Mouse (Mus musculus) mesoderm, embryonic 11.5 days (tissue): ENCODE results near the gene Hnrnph1.

Experiments used
- DNase-seq: peaks from one replicate; pipeline ENCODE4 v3.0.0-alpha.2; 2012; ENCODE audit warnings: low read depth, low spot score

The Hnrnph1 gene

DNA sequence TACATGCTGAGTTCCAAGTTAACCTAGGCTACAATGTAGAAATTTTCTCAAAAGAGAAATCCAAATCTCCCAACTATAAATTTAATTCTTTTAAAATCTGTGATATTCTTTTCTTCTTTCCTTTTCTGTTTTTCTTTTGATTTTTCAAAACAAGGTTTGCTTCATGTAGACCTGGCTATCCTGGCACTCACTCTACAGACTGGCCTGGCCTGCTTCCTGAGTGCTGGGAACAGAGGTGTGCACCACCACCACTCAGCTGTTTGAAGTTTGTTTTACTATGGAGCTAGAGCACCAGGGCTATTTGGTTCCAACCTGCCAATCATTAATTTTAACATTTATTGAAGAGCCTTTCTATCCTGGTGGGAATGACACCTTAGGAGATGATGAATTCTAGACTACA, 3.7 kb upstream of the Hnrnph1 start:
- no peak for DNase-seq

DNA sequence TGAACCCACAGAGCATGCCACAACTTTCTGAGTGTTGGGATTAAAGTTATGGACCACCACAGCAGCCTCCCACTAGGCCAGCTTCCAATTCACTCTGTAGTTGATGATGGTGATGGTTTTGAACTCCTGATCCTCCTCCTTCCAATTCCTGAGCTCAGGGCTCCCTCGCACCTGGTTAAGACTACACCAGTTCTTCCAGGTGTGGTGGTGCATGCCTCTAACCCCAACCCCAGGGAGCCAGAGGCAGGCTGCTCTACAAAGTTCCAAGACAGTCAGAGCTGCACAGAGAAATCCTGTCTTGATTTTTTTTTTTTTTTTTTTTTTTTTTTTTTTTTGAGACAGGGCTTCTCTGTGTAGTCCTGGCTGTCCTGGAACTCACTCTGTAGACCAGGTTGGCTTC, 3.2 kb upstream of the Hnrnph1 start:
- DNase-seq: no peak

DNA sequence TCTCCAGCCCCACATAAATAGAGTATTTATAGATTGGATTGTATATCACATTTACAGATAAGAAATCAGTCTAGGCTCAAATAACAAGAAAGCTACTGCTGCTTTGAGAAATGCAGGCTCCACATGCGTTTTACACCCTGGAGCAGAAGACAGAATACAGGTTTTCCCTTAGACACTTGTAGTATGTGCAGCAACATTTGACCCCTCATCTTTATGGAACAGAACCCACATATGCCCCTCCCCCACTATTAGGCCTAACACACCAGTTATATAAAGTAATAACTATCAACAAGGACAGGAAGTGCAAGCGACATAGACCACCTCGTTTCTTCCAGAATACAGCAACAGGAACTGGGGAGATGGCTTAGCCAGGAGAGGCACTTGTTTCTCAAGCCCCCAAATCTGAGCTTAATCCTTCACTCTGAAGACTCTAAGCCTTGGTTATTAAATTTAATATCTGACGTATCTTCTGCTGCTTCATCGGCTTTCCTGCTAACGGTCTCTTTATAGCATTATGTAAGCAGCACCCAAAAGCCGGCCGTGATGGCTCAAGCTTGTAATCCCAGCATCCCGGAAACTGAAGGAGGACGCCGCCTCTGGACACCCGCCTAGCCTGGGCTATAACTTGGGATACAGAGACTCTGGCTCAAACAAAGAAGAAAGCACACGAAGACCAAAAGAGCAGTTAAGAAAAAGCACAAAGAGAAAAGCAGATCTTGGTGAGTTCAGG, 2.3 kb upstream of the Hnrnph1 start:
- DNase-seq: no peak

DNA sequence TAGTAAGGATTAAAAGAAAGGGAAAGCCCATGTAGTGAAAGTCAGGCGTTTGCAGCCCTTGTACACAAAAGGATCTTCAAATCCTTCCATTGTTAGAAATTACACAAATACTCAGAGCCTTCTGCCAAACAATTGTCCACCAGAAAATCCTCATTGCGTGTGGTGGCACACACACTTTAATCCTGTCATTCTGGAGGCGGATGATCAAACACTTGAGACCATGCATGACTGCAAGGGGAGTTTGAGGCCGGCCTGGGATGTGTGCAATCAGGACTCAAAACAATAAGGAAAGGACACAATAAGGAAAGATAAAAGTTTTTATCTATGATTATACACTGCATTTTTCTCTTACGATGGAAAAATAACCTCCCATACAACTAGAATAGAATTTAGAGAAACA, 1.4 kb upstream of the Hnrnph1 start:
- DNase-seq: no peak

DNA sequence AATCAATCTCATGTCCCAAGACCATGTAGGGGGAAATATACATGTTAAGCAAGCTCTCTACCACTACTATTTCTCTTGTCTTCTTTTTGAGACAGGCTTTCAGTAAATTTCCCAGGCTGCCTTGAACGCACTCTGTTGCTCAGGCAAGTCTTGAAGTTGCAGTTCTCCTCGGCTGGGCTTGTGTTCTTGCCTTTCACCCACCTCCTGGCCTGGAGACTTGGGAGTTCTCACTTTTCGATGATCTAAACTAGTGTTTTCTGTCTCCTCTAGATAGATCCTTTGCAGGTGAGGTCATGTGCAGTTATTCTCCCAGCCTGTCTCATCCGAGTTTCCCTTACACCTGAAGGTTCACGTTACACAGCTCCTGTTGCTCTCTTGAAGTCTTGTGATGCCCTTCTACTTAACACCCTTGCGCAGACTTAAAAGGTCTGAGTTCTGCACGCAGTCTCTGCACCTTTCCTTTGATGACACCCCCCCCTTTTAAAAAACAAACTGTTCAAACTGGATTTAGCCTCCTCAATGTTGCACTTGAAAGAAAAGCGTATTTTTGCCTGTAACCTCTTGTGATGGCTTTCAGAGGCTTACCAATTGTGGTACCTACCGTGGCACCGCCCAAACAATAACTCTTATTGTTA, 517 bp upstream of the Hnrnph1 start:
- DNase-seq: no peak

DNA sequence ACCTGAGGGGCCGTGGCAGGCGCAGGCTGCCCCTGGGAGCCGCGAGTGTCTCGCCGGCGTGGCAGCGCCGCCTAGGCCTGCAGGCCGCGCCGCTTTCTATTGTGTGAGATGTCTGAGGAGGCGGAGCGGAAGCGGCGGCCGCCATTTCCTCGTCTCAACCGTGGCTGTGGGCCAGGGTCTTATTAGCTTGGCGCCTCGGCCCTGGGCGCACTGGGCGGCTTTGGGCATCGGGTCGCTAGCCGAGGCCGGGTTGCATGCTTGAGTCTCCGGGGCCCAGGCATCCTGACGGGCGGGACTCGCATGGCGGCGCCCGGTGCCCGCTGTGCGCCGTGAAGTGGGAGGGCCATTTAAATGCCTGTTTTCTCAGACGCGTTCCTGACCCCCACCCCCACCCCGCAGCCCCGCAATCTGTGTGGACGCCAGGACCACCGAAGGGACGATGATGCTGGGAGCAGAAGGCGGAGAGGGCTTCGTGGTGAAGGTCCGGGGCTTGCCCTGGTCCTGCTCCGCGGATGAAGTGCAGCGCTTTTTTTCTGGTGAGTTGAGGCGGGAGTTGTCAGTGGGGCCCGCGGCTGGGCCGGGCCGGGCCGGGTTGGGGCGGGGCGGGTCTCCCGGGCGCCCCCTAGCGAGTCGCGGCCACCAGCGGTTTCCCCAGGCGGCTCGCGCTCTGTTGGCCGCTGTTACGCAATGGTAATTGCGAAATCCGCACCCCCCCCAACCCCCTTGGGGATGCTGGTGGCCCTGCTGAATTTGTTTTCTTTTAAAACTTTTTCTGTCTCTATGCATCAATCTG, 1.3 kb downstream of the Hnrnph1 start:
- DNase-seq: peak; percentile 80

DNA sequence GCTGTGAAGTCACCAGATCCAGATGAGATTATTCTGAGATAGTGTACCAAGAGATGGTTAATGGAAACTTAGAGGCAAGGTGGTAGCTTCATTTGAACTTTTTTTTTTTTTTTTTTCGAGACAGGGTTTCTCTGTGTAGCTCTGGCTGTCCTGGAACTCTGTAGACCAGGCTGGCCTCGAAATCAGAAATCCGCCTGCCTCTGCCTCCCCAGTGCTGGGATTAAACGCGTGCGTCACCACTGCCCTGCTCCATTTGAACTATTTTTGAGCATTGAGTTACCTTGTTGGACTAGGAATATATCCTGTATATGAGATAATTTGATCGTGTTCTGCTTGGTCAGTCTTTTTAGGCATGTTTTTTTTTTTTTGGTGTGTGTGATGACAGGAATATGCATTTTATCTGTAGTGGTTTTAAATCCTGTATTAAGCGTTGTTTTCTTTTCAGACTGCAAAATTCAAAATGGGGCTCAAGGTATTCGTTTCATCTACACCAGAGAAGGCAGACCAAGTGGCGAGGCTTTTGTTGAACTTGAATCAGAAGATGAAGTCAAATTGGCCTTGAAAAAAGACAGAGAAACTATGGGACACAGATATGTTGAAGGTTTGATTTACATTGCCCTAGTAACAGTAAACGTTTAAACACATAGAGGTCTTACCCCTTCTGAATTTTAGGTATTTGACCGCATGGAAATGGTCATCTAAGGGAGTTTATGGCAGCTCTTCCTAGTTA, 2.4 kb downstream of the Hnrnph1 start:
- no peak for DNase-seq

DNA sequence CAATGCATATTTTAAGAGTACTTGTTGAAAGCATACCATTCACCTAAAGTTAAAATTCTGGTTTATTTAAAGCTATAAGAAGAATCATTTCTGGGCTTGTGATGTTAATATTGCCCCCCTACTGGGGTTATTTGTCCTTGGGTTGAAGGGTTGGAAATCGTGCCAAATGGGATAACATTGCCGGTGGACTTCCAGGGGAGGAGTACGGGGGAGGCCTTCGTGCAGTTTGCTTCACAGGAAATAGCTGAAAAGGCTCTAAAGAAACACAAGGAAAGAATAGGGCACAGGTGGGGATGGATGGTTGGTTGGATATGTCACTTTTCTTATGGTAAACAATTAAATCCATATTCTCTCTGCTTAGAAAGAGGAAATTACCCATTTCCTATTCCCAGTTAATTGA, 4.5 kb downstream of the Hnrnph1 start:
- no peak for DNase-seq

DNA sequence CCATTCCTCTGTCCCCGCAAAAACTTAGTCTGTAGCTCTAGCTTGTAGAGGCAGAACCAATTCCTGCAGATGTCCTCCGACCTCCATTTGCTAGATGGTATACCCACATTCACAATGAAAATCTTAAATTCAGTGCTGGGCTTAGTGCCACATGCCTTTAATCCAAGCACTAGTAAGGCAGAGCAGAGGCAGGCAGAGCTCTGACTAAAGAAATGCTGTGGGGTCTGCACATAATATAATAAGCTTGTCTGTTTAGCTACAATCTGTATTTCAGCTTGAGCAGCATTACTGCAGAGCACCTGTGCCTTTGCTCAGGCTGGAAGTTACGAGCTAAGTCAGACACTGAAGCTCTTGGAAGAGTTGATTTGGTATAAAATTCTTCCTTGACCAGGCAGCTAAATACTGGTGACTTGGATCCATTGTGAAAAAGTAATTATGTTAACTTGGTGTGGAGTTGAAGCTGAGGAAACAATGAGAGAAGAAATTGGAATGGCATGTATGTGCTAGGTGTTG, 10.4 kb downstream of the Hnrnph1 start:
- no peak for DNase-seq

DNA sequence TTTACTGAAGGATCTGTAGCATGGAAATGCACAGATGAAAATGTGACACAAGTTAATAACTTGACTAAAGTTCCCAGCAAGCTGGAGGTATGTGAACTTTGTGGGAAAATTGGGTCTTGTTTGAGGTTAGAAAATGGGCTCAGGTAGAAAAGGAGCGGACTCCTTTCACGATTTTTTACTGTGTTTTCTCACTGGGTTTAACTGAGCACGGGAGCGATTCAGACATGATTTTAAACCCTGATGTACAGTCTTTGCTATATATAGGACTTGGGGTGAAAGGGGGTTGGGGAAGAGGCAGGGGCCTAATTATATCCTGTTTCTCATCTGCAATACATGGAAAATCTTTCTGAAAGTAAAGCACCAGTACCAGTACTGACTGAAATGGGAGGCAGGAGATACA, 10.9 kb downstream of the Hnrnph1 start:
- DNase-seq: no peak

DNA sequence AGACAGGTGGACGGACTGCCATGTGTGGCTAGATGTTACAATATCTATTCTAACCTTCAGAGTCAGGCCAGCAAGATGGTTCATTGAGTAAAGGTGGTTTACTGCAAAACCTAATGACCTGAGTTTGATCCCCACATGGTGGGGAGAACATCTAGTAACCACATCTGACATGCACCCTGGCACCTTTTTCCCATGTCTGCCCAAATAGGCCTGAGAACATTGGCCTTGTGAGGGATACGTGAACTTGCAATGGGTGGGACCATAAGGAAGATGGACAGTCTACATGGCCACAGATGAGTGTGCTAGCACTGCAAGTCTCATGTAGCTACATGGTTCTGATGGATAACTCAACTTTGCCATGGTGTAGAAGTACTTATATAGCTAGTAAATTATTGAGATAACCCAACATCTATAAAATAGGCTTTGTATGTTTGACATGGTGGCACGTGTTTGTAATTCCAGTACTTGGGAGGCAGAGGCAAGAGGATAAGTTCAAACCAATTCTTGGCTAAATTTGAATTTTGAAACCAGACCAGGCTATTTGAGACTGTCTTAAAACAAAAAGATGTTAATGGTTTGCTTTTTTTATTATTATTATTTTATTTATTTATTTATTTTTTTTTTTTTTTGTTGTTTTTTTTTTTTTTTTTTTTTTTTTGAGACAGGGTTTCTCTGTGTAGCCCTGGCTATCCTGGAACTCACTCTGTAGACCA, 11.6 kb downstream of the Hnrnph1 start:
- no peak for DNase-seq

DNA sequence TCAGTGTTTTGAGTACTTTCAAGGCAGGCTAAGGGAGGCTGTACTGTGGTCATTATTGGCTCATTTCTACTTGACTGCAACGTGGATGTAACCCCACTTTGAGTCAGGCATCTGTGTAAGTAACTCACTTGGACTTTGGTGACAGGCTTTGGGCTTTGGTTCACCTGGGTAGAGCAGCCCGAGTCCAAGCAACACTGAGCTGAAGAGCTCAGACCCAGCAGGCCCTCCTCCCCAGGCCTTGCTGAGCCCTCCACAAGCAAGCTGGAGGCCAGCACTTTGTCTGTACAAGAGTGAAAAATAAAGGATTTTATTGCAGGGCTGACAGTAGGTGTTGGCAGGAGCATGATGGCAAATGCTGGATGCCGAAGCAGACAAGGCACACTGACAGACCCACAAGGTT, 12.2 kb downstream of the Hnrnph1 start:
- DNase-seq: no peak

DNA sequence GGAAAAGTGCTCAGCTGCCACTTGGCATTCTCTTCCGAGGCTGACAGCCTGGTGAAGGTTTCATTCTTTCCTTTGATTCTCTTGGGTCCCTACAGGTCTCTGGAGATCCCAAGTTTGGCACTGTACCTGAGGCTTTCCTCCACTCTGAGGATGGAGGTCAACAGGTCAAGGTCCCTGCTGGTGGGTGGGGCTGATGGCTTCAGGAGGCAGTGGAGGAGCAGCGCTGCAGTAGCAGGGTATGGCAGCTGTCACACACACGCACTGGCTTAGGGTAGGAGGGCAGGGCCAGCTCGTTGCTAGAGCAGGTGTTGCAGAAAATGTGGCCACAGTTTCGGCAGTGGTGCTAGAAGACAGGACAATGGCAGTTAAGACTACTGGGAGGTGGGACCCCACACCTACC, 12.8 kb downstream of the Hnrnph1 start:
- DNase-seq: no peak

DNA sequence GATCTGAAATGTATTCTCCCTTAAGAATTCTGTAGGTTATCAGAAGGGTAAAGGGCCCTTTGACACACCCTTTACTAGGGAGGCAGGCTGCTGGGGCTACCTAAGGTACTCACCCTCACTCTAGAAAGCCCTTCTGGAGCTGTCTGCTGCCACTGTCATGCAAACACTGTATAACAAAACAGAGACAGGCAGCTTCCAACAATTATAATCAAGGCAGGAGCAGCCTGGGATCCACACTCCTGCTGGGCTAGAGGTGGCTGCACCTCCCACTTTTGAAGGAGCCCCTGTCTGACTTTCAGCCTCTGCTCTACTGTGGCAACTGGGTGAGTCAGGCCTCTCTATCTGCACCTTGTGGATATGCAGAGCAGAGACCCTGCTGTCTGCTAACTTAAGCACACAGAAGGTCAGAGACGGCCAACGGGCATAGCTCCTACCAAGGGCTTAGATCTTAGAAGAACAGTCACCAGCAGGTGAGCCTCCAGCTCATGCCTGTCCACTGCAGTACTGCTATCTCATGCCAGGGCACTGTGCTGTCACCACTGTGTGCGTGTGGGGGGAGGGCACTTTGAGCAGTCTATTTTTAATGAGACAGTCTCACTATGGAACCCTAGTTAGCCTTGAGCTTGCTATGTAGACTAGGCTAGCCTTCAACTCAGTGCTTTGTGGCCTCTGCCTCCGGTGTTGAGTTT, 14.6 kb downstream of the Hnrnph1 start:
- DNase-seq: no peak

DNA sequence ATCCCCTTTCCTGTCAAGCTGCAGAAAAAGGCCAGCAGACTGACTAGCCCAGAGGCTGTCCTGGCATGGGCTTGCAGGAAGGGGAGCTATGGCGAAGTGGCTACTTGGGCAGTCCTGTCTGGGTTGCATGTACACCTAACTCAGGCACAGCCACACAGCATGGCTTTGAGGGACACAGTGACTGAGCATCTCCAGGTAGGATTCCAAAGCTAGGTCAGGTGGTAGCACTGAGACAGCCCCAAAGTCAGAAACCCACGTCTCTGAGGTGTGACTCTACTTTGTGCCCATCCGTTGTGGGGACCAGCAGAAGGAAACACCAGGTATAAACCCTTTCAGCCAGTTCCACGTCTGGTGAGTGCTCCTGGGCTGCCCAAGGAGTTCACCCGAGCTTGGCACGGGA, 16.5 kb downstream of the Hnrnph1 start:
- DNase-seq: no peak

DNA sequence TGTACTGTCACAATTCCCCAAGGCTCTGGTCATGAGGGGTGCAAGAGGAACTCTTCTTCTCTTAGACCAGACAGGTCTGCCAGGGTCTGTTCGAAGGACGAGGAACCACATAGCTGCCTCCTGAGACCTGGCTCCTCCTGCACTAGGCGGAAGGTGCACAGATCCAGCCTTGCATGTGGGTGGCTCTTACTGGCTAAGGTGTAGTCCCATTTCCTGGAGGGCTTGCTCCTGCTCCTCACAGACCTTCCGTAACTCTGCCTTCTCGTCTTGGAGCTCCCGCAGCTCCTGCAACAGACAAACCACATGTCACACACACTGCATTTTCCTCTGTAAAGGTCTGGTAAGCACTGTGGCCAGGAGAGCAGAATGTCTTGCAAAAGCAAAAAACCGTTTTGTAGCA, 17.9 kb downstream of the Hnrnph1 start:
- DNase-seq: no peak

DNA sequence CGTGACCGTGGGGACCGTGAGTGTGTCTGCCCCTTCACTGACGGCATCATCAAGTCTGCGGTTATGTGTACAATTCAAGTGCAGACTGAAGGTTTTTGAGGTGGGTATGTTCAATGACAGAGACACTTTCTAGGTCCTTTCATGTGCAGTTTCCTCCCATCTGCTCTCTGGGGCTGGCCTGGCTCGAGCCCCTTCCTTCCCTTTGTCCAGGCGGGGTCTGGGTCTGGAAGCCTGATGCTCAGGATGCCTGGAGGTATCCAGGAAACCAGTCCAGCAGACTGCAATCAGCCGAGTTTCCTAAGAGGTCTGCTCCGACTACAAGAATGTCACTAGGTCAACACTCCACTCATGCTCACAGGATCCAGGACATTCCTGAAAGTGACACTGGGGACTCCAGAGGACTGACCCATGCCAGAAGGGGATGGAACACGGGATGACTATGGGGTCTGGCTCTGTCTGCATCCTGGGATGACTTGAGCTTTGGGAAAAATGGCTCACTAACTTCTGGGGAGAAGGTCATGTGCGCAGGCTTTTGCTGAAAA, 20.0 kb downstream of the Hnrnph1 start:
- no peak for DNase-seq

DNA sequence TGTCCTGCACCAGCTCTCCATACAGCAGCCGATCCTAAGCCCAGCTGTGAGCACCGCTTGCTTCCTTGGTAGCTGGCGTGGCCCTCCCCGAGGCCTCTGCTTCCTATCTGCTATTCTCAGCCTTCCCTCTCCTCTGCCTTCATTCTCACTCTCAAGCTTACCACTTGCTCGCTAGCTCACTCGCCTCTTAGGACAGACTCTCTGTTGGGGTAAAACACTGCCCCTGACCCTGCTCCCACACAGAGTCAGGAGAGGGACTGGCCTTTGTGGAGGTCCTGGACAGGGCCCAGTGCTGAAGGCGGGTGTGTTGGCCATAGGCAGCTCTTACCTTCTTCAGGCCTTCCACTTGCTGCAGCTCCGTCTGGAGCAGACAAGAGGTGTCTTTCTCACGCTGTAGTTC, 20.5 kb downstream of the Hnrnph1 start:
- DNase-seq: no peak

DNA sequence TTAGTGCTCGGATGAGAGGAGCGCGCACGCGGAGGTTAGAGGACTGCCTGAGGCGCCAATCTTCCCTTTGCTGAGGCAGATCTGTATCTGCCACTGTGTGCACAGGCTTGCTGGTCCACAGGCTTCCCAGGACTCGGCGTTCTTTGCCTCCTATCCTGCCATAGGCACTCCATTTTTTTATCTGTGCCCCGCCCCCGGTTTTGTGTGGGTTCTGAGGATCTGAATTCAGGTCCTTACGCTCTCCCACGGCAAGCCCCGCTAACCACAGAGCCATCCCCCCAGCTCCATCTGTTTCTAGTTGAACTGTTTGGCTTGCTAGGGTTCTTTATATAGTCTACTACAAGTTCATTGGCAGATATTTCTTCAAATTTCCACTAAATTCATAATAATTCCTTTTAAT, 22.0 kb downstream of the Hnrnph1 start:
- DNase-seq: no peak

DNA sequence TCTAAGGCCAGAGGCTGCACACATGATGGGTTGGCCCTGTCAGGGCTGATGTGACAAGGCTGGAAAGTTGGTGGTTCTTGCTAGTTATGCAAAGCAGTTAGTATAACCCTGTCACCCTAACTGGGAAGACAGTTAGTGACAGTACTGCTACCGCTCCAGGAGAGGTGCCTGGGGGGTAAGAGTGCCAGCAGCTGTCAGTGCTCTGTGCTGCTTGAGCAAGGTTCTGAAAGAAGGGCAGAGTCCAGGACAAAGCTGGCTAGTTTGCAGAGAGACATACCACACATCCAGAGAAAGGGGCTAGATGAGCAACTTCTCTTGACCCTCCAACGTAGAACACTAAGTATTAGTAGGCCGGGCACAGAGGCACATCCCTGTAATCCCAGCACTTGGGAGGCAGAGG, 25.7 kb downstream of the Hnrnph1 start:
- no peak for DNase-seq
